Mouse (Mus musculus): Measurements from ENCODE around the gene Arhgap15.

DNA sequence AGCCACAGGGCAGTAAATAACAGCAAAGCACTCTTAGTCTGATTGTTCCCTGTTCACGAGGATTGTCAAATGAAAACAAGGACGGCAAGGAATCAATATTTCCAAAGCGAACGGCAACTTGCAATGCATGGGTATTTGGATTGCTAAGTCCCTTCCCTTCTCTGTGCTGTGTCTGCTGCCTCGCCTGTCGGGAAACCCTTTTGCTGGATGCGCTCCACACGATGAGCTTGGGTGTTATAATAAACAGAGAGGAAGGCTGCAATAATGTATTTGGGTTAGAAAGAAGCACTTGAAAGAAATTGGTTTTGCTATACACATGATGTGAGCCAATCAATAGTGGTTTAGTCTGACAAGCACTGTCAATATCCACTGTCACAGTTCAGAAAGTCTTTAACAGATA, 357.7 kb downstream of the Arhgap15 start:
- TF ChIP-seq CTCF (IDR thresholded peaks at IDR 0.05; ENCODE audit: low read depth, low read length) (no peak), POLR2A (IDR thresholded peaks at IDR 0.05; ENCODE audit: extremely low read depth, insufficient read depth, low read length) (no peak)
